Mouse (Mus musculus): ENCODE data around the gene Fam163a. TPM values are rescaled to one million over a fixed set of nuclear protein-coding genes. Genes with fewer than 3 reads are reported as not detected.

Gene Fam163a
- polyA plus RNA-seq, 1 experiment from 2014 or later: 14.5 TPM

DNA sequence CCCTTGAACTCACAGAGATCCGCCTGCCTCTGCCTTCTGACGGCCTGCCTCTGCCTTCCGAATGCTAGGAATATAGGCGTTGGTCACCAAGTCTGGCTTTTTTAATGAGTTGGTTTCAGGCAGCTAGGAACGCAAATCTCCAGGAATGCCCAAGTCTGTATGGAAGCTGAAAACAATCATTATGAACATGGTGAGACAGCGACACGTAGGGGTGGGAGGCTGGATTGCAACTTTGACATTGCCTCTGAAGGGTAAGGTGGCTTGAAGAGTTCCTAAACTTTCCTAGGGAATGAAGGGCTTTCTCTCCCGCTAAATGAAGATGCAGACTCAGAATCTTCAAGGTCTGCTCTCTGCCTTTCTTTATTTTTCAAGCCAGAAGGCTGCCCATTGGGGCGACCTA lies 93.7 kb downstream of the Fam163a start:
- Histone ChIP-seq H3K27me3 (no peaks in the 10 kb centered on the region), H3K4me3 (no peak overlapping the region), H3K36me3 (no peaks in the 10 kb centered on the region), H3K4me2 (replicated peaks) (no peak overlapping the region), H3K9ac (replicated peaks) (no peak overlapping the region), H3K9me3 (no peaks in the 10 kb centered on the region), H3K4me1 (peaks cover 20% of the 10 kb centered on the region), H3K27ac (replicated peaks) (no peak overlapping the region)
- no peak for ATAC-seq (ENCODE audit: low FRiP score, low read depth)
- WGBS: 81% methylated on average over 9 of the region's 9 CpGs

DNA sequence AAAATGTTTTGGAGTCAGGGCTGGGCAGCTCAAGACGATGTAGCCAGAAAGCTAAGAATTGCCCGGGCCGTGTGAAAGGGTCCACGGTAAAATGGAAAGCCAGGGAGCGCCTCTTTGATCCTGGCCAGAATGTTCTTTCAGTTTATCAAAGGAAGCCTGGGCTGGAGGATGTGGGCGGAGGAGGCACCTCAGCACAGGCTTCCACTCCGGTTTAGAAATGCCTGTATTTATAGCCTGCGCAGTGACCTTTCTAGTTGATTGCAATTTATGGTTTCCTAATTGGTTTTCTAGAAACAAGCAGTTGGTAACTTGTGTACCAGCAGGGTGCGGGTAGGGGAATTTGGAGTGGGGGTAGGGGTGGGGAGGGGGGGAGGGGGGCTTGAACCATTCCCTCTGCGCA lies 96.4 kb downstream of the Fam163a start:
- Histone ChIP-seq H3K4me2 (replicated peaks) (no peak overlapping the region; the same call in 1 of the 2 replicates), H3K4me3 (no peak overlapping the region), H3K9ac (replicated peaks) (no peak overlapping the region), H3K9me3 (peaks cover 10% of the 10 kb centered on the region; the same call in 1 of the 2 replicates), H3K4me1 (peaks cover 12% of the 10 kb centered on the region; the same call in 1 of the 2 replicates), H3K36me3 (no peaks in the 10 kb centered on the region), H3K27me3 (no peaks in the 10 kb centered on the region), H3K27ac (replicated peaks) (no peak overlapping the region)
- ATAC-seq (ENCODE audit: low FRiP score, low read depth): no peak
- WGBS: 38% methylated on average over 10 of the region's 10 CpGs

DNA sequence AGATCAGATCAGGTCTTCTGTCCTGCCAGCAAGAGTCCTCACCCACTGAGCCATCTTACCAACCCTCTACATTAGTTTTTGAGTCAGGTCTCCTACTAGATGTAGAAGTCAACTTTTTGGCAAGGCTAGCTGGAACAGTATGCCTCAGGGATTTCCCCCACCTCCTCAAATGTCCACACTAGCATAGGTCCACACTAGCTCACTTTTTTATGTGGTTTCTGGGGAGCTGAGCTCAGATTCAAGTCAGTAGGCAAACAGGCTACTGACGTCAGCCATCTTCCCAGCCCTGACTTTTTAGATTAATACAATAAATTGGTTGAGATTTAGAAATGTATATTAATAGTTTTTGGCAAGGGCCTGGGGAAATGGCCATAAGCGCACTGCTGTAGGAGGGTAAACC lies 97.4 kb downstream of the Fam163a start:
- Histone ChIP-seq H3K27me3 (no peaks in the 10 kb centered on the region), H3K9ac (replicated peaks) (no peak overlapping the region), H3K9me3 (peaks cover 10% of the 10 kb centered on the region; the same call in 1 of the 2 replicates), H3K4me3 (no peak overlapping the region), H3K27ac (replicated peaks) (no peak overlapping the region), H3K4me2 (replicated peaks) (no peak overlapping the region), H3K36me3 (no peaks in the 10 kb centered on the region), H3K4me1 (peaks cover 12% of the 10 kb centered on the region; the same call in 1 of the 2 replicates)
- WGBS: 91% methylated on average over 2 of the region's 2 CpGs
- no peak for ATAC-seq (ENCODE audit: low FRiP score, low read depth)

DNA sequence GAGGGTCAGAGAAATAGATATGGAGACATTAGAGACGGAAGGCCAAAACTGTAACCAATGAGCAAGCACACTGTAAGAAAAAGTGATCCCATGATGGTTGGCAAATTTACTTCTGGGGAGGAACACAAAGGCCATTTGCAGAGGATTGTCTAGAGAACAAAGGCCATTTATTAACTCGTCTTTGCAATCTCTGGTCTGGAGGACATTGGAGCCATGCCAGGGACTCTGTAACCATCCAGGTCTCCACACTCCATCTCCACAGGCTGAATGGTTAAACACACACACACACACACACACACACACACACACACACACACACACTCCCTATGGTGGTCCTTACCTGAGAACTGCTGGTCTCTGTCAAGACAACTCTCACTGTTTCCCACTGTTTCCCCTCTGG lies 99.4 kb downstream of the Fam163a start:
- Histone ChIP-seq H3K36me3 (no peaks in the 10 kb centered on the region), H3K4me1 (peaks cover 5% of the 10 kb centered on the region; the same call in 1 of the 2 replicates), H3K9me3 (peaks cover 22% of the 10 kb centered on the region; the same call in 1 of the 2 replicates), H3K27me3 (no peaks in the 10 kb centered on the region), H3K27ac (replicated peaks) (no peak overlapping the region), H3K4me2 (replicated peaks) (no peak overlapping the region), H3K9ac (replicated peaks) (no peak overlapping the region), H3K4me3 (no peak overlapping the region)
- ATAC-seq (ENCODE audit: low FRiP score, low read depth): no peak
- 73% methylated on average over 2 of the region's 2 CpGs for WGBS

DNA sequence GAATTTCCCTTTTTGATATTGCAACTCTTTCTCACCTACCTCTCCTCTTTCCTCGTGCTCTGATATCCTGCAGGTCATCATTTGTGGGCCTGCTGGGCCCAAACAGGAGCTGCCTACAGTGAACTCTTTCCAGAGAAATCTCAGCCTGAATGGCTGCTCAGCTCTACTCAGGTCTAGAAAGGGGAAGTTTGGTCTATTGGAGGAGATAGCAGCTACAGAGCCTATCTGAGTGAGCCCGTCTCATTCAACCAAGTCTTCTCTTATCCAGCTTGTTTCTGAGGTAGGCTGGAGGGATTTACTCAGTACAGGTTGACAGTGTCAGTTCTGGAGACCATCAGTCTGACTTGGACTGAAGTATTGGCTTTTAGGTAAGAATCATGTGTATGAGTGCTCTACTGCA lies 101.1 kb downstream of the Fam163a start:
- H3K4me3 ChIP-seq: no peak overlapping the region
- ATAC-seq (ENCODE audit: low FRiP score, low read depth): no peak
- no peaks in the 10 kb centered on the region for H3K27me3 ChIP-seq
- no peaks in the 10 kb centered on the region for H3K36me3 ChIP-seq
- peaks cover 22% of the 10 kb centered on the region; the same call in 1 of the 2 replicates for H3K9me3 ChIP-seq
- no peak overlapping the region for H3K9ac ChIP-seq (replicated peaks)
- H3K4me2 ChIP-seq (replicated peaks): no peak overlapping the region
- WGBS: 90% methylated on average over 2 of the region's 2 CpGs
- no peak overlapping the region for H3K27ac ChIP-seq (replicated peaks)
- peaks cover 3% of the 10 kb centered on the region; the same call in 1 of the 2 replicates for H3K4me1 ChIP-seq

DNA sequence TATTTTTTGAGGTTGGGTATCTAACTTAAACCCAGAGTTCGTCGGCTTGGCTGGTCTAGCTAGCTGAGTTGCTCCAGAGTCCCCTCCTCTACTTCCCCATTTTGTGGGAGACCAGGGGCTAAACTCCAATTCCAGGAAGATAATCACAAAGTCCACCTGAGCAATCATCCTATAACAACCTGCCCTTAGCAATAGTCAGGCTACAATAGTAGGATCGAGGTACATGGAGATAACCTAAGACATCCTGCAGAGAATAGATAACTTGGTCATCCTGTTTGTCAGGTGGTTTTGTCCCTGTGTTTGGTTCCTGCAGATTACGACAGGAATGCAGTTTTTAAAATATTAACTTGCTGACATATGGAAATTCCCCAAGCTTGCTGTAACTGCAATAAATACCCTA lies 113.0 kb downstream of the Fam163a start:
- H3K27ac ChIP-seq (replicated peaks): no peak overlapping the region
- H3K9ac ChIP-seq (replicated peaks): no peak overlapping the region
- 0 out of 2 replicates have a peak, but pooled peaks cover 7% of the 10 kb centered on the region for H3K4me1 ChIP-seq
- H3K4me2 ChIP-seq (replicated peaks): no peak overlapping the region
- H3K27me3 ChIP-seq: 0 out of 2 replicates have a peak, but pooled peaks cover 8% of the 10 kb centered on the region
- H3K36me3 ChIP-seq: no peaks in the 10 kb centered on the region
- 83% methylated on average over 4 of the region's 4 CpGs for WGBS
- H3K9me3 ChIP-seq: no peaks in the 10 kb centered on the region
- no peak for ATAC-seq (ENCODE audit: low FRiP score, low read depth)
- H3K4me3 ChIP-seq: no peak overlapping the region

DNA sequence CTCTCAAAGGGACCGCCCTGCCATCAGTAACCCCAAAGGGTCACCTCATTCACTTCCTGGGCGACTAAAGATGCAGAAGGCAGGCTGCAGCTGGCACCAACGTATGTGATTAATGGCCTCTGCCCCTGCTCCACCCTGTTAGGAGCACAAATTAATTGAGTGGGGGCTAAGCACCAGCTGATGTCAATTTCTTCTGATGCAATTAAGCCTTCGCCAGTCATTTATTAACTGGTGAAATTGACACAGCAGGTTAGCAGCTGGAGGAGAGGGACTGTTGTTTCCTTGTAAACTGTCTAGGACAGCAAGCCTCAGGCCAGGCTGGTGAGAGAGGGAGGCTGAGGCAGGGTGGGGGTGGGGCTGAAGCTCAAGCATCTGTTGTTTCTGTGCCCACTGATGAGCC lies 114.8 kb downstream of the Fam163a start:
- H3K4me3 ChIP-seq: no peak overlapping the region
- peak; percentile 81 for ATAC-seq (ENCODE audit: low FRiP score, low read depth)
- H3K4me2 ChIP-seq (replicated peaks): no peak overlapping the region
- 0 out of 2 replicates have a peak overlapping the region, but pooled peaks have one; percentile 36 for H3K27ac ChIP-seq (replicated peaks)
- H3K9me3 ChIP-seq: no peaks in the 10 kb centered on the region
- H3K27me3 ChIP-seq: 0 out of 2 replicates have a peak, but pooled peaks cover 8% of the 10 kb centered on the region
- WGBS: 53% methylated on average over 4 of the region's 4 CpGs
- no peaks in the 10 kb centered on the region for H3K36me3 ChIP-seq
- 0 out of 2 replicates have a peak, but pooled peaks cover 7% of the 10 kb centered on the region for H3K4me1 ChIP-seq
- H3K9ac ChIP-seq (replicated peaks): no peak overlapping the region

DNA sequence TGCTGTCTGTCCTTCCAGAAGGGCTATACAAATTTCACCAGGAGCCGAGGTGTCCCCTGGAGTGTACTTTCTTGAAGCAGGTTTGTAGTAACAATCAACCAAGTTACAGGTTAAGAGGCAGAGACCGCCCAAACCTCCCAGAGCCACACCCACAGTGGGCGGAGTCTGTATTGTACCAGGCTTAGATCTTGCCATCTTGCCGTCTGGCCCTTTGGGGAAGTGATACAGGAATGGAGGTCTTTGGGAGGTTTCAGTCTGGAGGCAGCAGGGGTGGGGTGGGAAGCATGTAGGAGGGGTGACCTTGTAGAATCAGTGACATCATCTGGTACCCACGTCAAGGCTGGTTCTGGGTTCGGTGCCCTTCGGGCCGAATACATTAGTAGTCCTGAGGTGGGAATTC lies 115.3 kb downstream of the Fam163a start:
- no peak overlapping the region for H3K4me2 ChIP-seq (replicated peaks)
- H3K27me3 ChIP-seq: 0 out of 2 replicates have a peak, but pooled peaks cover 8% of the 10 kb centered on the region
- H3K9ac ChIP-seq (replicated peaks): no peak overlapping the region
- no peaks in the 10 kb centered on the region for H3K36me3 ChIP-seq
- no peaks in the 10 kb centered on the region for H3K9me3 ChIP-seq
- 0 out of 2 replicates have a peak, but pooled peaks cover 7% of the 10 kb centered on the region for H3K4me1 ChIP-seq
- 0 out of 2 replicates have a peak overlapping the region, but pooled peaks have one; percentile 36 for H3K27ac ChIP-seq (replicated peaks)
- ATAC-seq (ENCODE audit: low FRiP score, low read depth): peak; percentile 57; the same call in 1 of the 2 replicates
- WGBS: 70% methylated on average over 8 of the region's 8 CpGs
- no peak overlapping the region for H3K4me3 ChIP-seq

DNA sequence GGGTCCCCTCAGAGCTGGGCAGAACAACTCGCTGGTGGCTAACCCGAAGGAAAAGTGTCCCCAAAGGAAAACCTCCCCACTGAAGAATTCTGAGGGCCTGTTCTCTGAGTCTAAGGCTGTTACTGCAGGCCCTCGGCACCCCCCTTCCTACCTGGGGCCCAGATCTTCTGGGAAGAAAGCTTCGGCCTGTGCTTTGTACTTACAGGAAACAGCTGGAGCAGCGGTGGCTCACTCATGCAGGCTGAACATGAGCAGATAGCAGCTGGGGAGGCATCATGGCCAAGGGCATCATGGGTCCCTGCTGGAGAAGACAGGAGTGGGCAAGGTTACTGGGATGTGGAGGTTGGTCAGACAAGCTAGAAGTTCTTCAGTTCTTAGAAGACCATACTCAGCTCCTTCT lies 117.2 kb downstream of the Fam163a start:
- H3K27me3 ChIP-seq: 0 out of 2 replicates have a peak, but pooled peaks cover 8% of the 10 kb centered on the region
- no peak for ATAC-seq (ENCODE audit: low FRiP score, low read depth)
- H3K27ac ChIP-seq (replicated peaks): no peak overlapping the region
- H3K4me2 ChIP-seq (replicated peaks): no peak overlapping the region
- H3K36me3 ChIP-seq: no peaks in the 10 kb centered on the region
- WGBS: 85% methylated on average over 5 of the region's 5 CpGs
- no peak overlapping the region for H3K9ac ChIP-seq (replicated peaks)
- H3K4me1 ChIP-seq: 0 out of 2 replicates have a peak, but pooled peaks cover 7% of the 10 kb centered on the region
- no peaks in the 10 kb centered on the region for H3K9me3 ChIP-seq
- H3K4me3 ChIP-seq: no peak overlapping the region

DNA sequence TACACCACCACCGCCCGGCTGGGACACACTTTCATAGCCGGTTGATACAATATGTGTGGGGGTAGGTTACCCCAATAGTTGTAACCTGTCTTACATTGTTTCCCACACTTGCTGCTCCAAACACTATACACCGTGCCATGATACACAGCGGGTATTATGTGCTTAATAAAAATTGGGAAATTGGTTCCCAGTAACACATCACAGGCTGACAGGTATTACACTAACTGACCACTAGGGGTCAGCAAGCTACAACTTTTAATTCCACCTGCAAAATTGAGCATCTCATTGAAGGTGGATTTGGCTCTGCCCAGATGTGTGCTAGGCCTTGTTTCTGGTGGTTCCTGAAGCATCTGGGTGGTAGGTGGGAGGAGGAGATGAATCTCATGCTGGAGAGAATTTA lies 119.1 kb downstream of the Fam163a start:
- Histone ChIP-seq H3K4me3 (no peak overlapping the region), H3K27ac (replicated peaks) (no peak overlapping the region), H3K4me1 (0 out of 2 replicates have a peak, but pooled peaks cover 7% of the 10 kb centered on the region), H3K9me3 (no peaks in the 10 kb centered on the region), H3K27me3 (0 out of 2 replicates have a peak, but pooled peaks cover 8% of the 10 kb centered on the region), H3K36me3 (no peaks in the 10 kb centered on the region), H3K9ac (replicated peaks) (no peak overlapping the region), H3K4me2 (replicated peaks) (no peak overlapping the region)
- ATAC-seq (ENCODE audit: low FRiP score, low read depth): peak; percentile 42; the same call in 1 of the 2 replicates
- 58% methylated on average over 5 of the region's 5 CpGs for WGBS

DNA sequence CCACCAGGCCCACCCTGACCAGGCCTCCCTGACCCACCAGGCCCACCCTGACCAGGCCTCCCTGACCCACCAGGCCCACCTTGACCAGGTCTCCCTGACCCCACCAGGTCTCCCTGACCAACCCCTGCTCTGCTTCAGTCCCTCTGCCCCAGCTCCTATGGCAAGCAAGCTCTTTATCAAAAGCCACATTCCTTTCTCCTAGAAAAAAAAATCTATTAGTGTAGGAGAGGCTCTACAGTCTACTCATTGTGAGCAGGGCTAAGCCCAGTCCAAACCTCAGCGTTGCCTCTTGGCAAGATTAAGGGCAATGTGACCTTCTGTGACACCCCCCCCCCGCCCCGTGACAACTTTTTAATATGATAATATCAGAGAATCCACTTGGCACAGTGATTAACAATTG lies 120.2 kb downstream of the Fam163a start:
- no peak for ATAC-seq (ENCODE audit: low FRiP score, low read depth)
- H3K27ac ChIP-seq (replicated peaks): no peak overlapping the region
- WGBS: 64% methylated on average over 3 of the region's 3 CpGs

DNA sequence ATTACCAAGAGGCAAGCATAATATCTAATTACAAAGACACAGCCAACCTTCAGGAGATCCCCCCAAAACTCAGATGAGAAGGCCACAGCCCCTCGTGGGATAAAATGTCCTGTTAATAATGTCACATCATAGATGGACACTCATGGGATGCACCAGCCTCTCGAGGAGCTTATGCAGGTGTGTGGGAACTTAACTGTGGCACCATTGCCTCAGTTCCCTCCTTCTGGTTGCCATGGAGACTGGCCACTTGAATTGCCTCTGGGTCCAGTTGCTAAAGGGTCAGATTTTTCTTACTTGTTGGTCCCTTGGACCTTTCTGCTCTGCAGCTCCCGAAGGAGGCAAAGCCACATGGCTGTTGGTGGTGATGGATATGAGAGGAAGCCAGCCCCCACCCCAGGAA lies 127.2 kb downstream of the Fam163a start:
- peaks cover 6% of the 10 kb centered on the region for H3K4me1 ChIP-seq
- WGBS: 60% methylated on average over 3 of the region's 3 CpGs
- no peak overlapping the region for H3K4me3 ChIP-seq
- no peaks in the 10 kb centered on the region for H3K27me3 ChIP-seq
- no peak overlapping the region for H3K4me2 ChIP-seq (replicated peaks)
- ATAC-seq (ENCODE audit: low FRiP score, low read depth): no peak
- no peak overlapping the region for H3K27ac ChIP-seq (replicated peaks)
- no peaks in the 10 kb centered on the region for H3K9me3 ChIP-seq
- H3K36me3 ChIP-seq: no peaks in the 10 kb centered on the region
- H3K9ac ChIP-seq (replicated peaks): no peak overlapping the region

More for the DNA sequence above, 120.2 kb downstream of the Fam163a start:
- no peak overlapping the region for H3K4me3 ChIP-seq
- H3K9ac ChIP-seq (replicated peaks): no peak overlapping the region
- no peaks in the 10 kb centered on the region for H3K36me3 ChIP-seq
- H3K9me3 ChIP-seq: no peaks in the 10 kb centered on the region
- H3K27me3 ChIP-seq: 0 out of 2 replicates have a peak, but pooled peaks cover 8% of the 10 kb centered on the region
- H3K4me2 ChIP-seq (replicated peaks): no peak overlapping the region
- H3K4me1 ChIP-seq: no peaks in the 10 kb centered on the region
